Mouse (Mus musculus): ENCODE data around the gene Sult6b2.

GRCm38 (mm10) chr6:142818306-142818705, 14.0 kb upstream of the Sult6b2 start:
- TF ChIP-seq CTCF (IDR thresholded peaks at IDR 0.05; ENCODE audit: insufficient read depth, low read depth, low read length) (no peak), POLR2A (IDR thresholded peaks at IDR 0.05; ENCODE audit: insufficient read depth, low read depth, low read length) (no peak)
